Mouse (Mus musculus): ENCODE measurements around the gene L3mbtl3. TPM values are rescaled to one million over a fixed set of nuclear protein-coding genes. Genes with fewer than 3 reads are reported as not detected.

Gene L3mbtl3
- polyA plus RNA-seq, 1 experiment from 2014 or later, result 27.3 TPM

- Histone ChIP-seq H3K9ac (replicated peaks) (no peak overlapping the region), H3K36me3 (peaks cover 15% of the 10 kb centered on the region), H3K9me3 (no peaks in the 10 kb centered on the region), H3K27ac (replicated peaks) (no peak overlapping the region), H3K4me3 (no peak overlapping the region), H3K4me1 (peaks cover 11% of the 10 kb centered on the region; the same call in 1 of the 2 replicates), H3K27me3 (no peaks in the 10 kb centered on the region), H3K4me2 (replicated peaks) (no peak overlapping the region)
- 87% methylated on average over 2 of the region's 2 CpGs for WGBS
- ATAC-seq (ENCODE audit: low FRiP score, low read depth), result no peak
These were observed 10.8 kb downstream of the L3mbtl3 start for GRCm38 (mm10) chr10:26364942-26365341.

GRCm38 (mm10) chr10:26364326-26364856 is 11.4 kb downstream of the L3mbtl3 start:
- no peaks in the 10 kb centered on the region for H3K27me3 ChIP-seq
- 85% methylated on average over 8 of the region's 8 CpGs for whole genome bisulfite sequencing
- no peak overlapping the region for H3K4me3 ChIP-seq
- ATAC-seq (ENCODE audit: low FRiP score, low read depth), result no peak
- no peaks in the 10 kb centered on the region for H3K9me3 ChIP-seq
- H3K36me3 ChIP-seq, result peaks cover 15% of the 10 kb centered on the region
- H3K9ac ChIP-seq (replicated peaks), result no peak overlapping the region
- H3K4me1 ChIP-seq, result peaks cover 11% of the 10 kb centered on the region; the same call in 1 of the 2 replicates
- H3K4me2 ChIP-seq (replicated peaks), result no peak overlapping the region
- H3K27ac ChIP-seq (replicated peaks), result no peak overlapping the region

- ATAC-seq (ENCODE audit: low FRiP score, low read depth), result peak; percentile 71
- H3K27ac ChIP-seq (replicated peaks), result no peak overlapping the region; the same call in 1 of the 2 replicates
- WGBS, result 39% methylated on average over 3 of the region's 3 CpGs
- no peak overlapping the region for H3K4me2 ChIP-seq (replicated peaks)
- peaks cover 10% of the 10 kb centered on the region for H3K36me3 ChIP-seq
- H3K27me3 ChIP-seq, result no peaks in the 10 kb centered on the region
- H3K9me3 ChIP-seq, result no peaks in the 10 kb centered on the region
- H3K4me1 ChIP-seq, result peaks cover 11% of the 10 kb centered on the region; the same call in 1 of the 2 replicates
- no peak overlapping the region for H3K4me3 ChIP-seq
- no peak overlapping the region for H3K9ac ChIP-seq (replicated peaks)
These were observed 12.2 kb downstream of the L3mbtl3 start for GRCm38 (mm10) chr10:26363605-26364004.

- ATAC-seq (ENCODE audit: low FRiP score, low read depth), result no peak
- Histone ChIP-seq H3K4me3 (no peak overlapping the region), H3K27me3 (no peaks in the 10 kb centered on the region), H3K27ac (replicated peaks) (no peak overlapping the region), H3K36me3 (peaks cover 7% of the 10 kb centered on the region), H3K4me1 (peaks cover 5% of the 10 kb centered on the region; the same call in 1 of the 2 replicates), H3K9ac (replicated peaks) (no peak overlapping the region), H3K9me3 (peaks cover 5% of the 10 kb centered on the region; the same call in 1 of the 2 replicates), H3K4me2 (replicated peaks) (no peak overlapping the region)
- WGBS, result 93% methylated on average over 6 of the region's 6 CpGs
These were observed 17.0 kb downstream of the L3mbtl3 start for GRCm38 (mm10) chr10:26358798-26359197.

GRCm38 (mm10) chr10:26358231-26358630 is 17.5 kb downstream of the L3mbtl3 start:
- 96% methylated on average over 5 of the region's 5 CpGs for WGBS
- Histone ChIP-seq H3K9ac (replicated peaks) (no peak overlapping the region), H3K4me1 (no peaks in the 10 kb centered on the region), H3K27ac (replicated peaks) (no peak overlapping the region), H3K4me2 (replicated peaks) (no peak overlapping the region), H3K9me3 (peaks cover 5% of the 10 kb centered on the region; the same call in 1 of the 2 replicates), H3K36me3 (peaks cover 7% of the 10 kb centered on the region), H3K27me3 (no peaks in the 10 kb centered on the region), H3K4me3 (no peak overlapping the region)
- no peak for ATAC-seq (ENCODE audit: low FRiP score, low read depth)

- WGBS, result 61% methylated on average over 4 of the region's 4 CpGs
- no peak overlapping the region for H3K4me2 ChIP-seq (replicated peaks)
- no peaks in the 10 kb centered on the region for H3K4me1 ChIP-seq
- H3K9me3 ChIP-seq, result peaks cover 5% of the 10 kb centered on the region; the same call in 1 of the 2 replicates
- no peak overlapping the region for H3K27ac ChIP-seq (replicated peaks)
- peaks cover 18% of the 10 kb centered on the region for H3K36me3 ChIP-seq
- no peaks in the 10 kb centered on the region for H3K27me3 ChIP-seq
- H3K4me3 ChIP-seq, result no peak overlapping the region
- no peak overlapping the region for H3K9ac ChIP-seq (replicated peaks)
- ATAC-seq (ENCODE audit: low FRiP score, low read depth), result no peak
These were observed 22.0 kb downstream of the L3mbtl3 start for GRCm38 (mm10) chr10:26353781-26354180.

- no peak overlapping the region for H3K27ac ChIP-seq (replicated peaks)
- H3K9ac ChIP-seq (replicated peaks), result no peak overlapping the region
- H3K4me2 ChIP-seq (replicated peaks), result no peak overlapping the region
- H3K4me1 ChIP-seq, result peaks cover 8% of the 10 kb centered on the region
- H3K27me3 ChIP-seq, result no peaks in the 10 kb centered on the region
- WGBS, result 94% methylated on average over 7 of the region's 7 CpGs
- H3K9me3 ChIP-seq, result peaks cover 5% of the 10 kb centered on the region; the same call in 1 of the 2 replicates
- no peak for ATAC-seq (ENCODE audit: low FRiP score, low read depth)
- H3K36me3 ChIP-seq, result peaks cover 18% of the 10 kb centered on the region
- no peak overlapping the region for H3K4me3 ChIP-seq
These were observed 24.5 kb downstream of the L3mbtl3 start for GRCm38 (mm10) chr10:26351129-26351738.

GRCm38 (mm10) chr10:26350153-26350552 is 25.6 kb downstream of the L3mbtl3 start:
- no peak overlapping the region for H3K4me3 ChIP-seq
- no peak for ATAC-seq (ENCODE audit: low FRiP score, low read depth)

GRCm38 (mm10) chr10:26347614-26348013 is 28.2 kb downstream of the L3mbtl3 start:
- no peak for ATAC-seq (ENCODE audit: low FRiP score, low read depth)
- Histone ChIP-seq H3K36me3 (peaks cover 13% of the 10 kb centered on the region), H3K9me3 (no peaks in the 10 kb centered on the region), H3K4me3 (no peak overlapping the region), H3K4me1 (peaks cover 8% of the 10 kb centered on the region), H3K4me2 (replicated peaks) (no peak overlapping the region), H3K27me3 (no peaks in the 10 kb centered on the region), H3K9ac (replicated peaks) (no peak overlapping the region), H3K27ac (replicated peaks) (no peak overlapping the region)
- WGBS, result 33% methylated on average over 7 of the region's 7 CpGs

More at GRCm38 (mm10) chr10:26350153-26350552, 25.6 kb downstream of the L3mbtl3 start:
- Histone ChIP-seq H3K36me3 (peaks cover 11% of the 10 kb centered on the region), H3K9ac (replicated peaks) (no peak overlapping the region), H3K27me3 (no peaks in the 10 kb centered on the region), H3K27ac (replicated peaks) (no peak overlapping the region), H3K9me3 (no peaks in the 10 kb centered on the region), H3K4me2 (replicated peaks) (no peak overlapping the region), H3K4me1 (peaks cover 8% of the 10 kb centered on the region)
- 85% methylated on average over 1 of the region's 1 CpGs for WGBS

- Histone ChIP-seq H3K36me3 (peaks cover 20% of the 10 kb centered on the region), H3K4me3 (no peak overlapping the region), H3K9ac (replicated peaks) (no peak overlapping the region), H3K9me3 (no peaks in the 10 kb centered on the region), H3K27ac (replicated peaks) (no peak overlapping the region), H3K27me3 (no peaks in the 10 kb centered on the region), H3K4me1 (peaks cover 8% of the 10 kb centered on the region), H3K4me2 (replicated peaks) (no peak overlapping the region)
- 84% methylated on average over 1 of the region's 1 CpGs for WGBS
- ATAC-seq (ENCODE audit: low FRiP score, low read depth), result no peak
These were observed 29.9 kb downstream of the L3mbtl3 start for GRCm38 (mm10) chr10:26345879-26346278.

- ATAC-seq (ENCODE audit: low FRiP score, low read depth), result no peak
- H3K4me3 ChIP-seq, result no peak overlapping the region
These were observed 37.8 kb downstream of the L3mbtl3 start for GRCm38 (mm10) chr10:26337896-26338503.

GRCm38 (mm10) chr10:26333966-26334365 is 41.8 kb downstream of the L3mbtl3 start:
- Histone ChIP-seq H3K4me2 (replicated peaks) (no peak overlapping the region), H3K4me3 (no peak overlapping the region), H3K9me3 (no peaks in the 10 kb centered on the region), H3K27ac (replicated peaks) (no peak overlapping the region), H3K36me3 (peaks cover 56% of the 10 kb centered on the region), H3K4me1 (no peaks in the 10 kb centered on the region), H3K27me3 (peaks cover 4% of the 10 kb centered on the region; the same call in 1 of the 2 replicates), H3K9ac (replicated peaks) (no peak overlapping the region)
- ATAC-seq (ENCODE audit: low FRiP score, low read depth), result no peak
- WGBS, result 30% methylated on average over 5 of the region's 5 CpGs

More at GRCm38 (mm10) chr10:26337896-26338503, 37.8 kb downstream of the L3mbtl3 start:
- H3K36me3 ChIP-seq, result peaks cover 80% of the 10 kb centered on the region
- H3K27ac ChIP-seq (replicated peaks), result no peak overlapping the region
- H3K4me1 ChIP-seq, result no peaks in the 10 kb centered on the region
- WGBS, result 91% methylated on average over 23 of the region's 23 CpGs
- no peak overlapping the region for H3K4me2 ChIP-seq (replicated peaks)
- H3K9me3 ChIP-seq, result no peaks in the 10 kb centered on the region
- H3K27me3 ChIP-seq, result no peaks in the 10 kb centered on the region
- no peak overlapping the region for H3K9ac ChIP-seq (replicated peaks)

All from midbrain, embryonic 12.5 days (tissue).